Mouse (Mus musculus): ENCODE results near the gene Sri.

- no peak for TF ChIP-seq CTCF (IDR thresholded peaks at IDR 0.05; ENCODE audit: low read depth, low read length)
- no peak for TF ChIP-seq POLR2A (IDR thresholded peaks at IDR 0.05; ENCODE audit: borderline replicate concordance, low read depth, low read length)
Measured at GRCm38 (mm10) chr5:8085661-8086060, 39.8 kb downstream of the Sri start.

Data from bone marrow macrophage, adult 2 months (primary cell).